Mouse (Mus musculus): ENCODE data around the gene Slx4ip. TPM values are rescaled to one million over a fixed set of nuclear protein-coding genes. Genes with fewer than 3 reads are reported as not detected.

Gene Slx4ip
- polyA plus RNA-seq, 1 experiment from 2014 or later = 5.6 TPM

DNA sequence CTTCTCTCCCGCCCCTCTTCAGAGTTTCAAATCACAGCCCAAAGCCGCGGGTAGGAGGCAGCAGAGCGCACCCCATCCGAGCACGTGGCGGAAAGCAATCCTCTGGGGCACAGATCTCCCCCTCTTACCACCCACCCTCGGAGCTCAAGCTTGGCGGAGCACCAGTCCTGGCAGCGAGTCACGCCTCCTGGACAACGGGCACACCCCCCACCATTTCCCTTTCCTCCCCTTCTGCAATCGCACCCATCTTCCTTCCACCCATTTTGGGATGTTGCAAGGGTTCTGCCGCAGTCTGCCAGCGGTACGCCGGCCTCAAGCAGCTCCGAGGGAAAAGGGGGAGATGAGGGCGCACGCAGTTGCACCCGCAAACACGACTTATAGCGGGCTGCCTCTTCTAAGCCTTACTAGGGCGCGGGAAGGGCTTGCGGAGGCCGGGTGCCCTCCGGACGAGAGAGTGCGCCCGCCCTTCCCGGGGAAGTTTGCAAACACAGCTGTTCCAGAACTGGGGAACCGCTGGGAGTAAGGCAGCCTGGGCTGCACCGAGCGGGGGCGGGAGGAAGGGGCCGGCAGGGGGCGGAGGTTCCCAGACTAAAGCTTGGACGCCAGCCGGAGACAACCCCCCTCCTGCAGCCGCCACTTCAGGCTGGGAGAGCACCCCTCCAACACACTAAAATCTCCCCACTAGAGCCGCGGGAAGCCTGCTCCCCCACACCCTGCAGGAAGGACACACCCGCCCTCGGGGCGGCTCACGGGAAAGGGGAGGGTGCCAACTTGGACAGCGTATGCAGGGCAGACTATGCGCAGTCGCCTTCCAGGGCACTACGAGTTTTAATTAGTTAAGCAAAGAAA lies 223.5 kb downstream of the Slx4ip start:
- H3K4me1 ChIP-seq (ENCODE audit: control insufficient read depth, insufficient read depth, low read length) = peaks cover 25% of the 10 kb centered on the region

DNA sequence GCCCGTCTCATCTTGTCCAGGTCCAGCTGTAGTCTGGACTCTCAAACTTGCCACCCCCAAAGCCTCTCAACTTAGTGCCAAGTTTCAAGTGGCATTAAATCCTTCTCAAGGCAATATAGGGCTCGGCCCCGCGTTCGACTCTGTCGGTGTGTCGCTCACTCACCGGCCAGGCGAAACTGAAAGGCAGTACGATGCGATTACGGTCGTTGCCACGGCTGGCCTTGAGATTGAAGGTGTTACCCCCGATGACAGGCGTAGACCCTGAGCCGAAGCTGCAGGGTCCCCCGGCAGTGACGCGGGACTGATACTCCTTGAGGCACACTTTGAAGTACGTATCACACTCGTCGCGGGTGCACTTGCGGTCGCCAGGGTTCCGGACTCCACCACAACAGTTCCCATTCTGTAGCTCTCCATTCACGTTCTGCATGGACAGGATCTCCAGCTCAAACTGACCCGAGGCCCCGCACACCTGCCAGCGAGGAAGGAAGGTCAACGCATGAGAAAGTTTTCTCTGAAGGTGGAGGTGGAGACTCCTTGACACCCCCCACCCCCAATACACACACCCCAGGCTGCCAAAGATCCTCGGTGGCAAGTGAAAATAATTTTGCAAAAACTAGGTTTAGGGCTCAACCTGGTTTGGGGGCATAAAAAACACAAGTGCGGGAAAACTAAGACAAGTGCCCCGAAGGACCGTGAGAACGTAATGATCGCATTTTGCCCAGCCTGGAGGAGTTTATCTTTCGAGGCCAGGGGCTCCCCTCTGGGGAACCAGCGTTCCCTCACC lies 224.4 kb downstream of the Slx4ip start:
- no peak for ATAC-seq (ENCODE audit: insufficient read depth, low FRiP score)
- Histone ChIP-seq H3K36me3 (ENCODE audit: control insufficient read depth, insufficient read depth, low read length) (no peaks in the 10 kb centered on the region), H3K27ac (ENCODE audit: low read length) (peak overlapping the region; percentile 99), H3K4me1 (ENCODE audit: control insufficient read depth, insufficient read depth, low read length) (peaks cover 16% of the 10 kb centered on the region), H3K4me3 (replicated peaks; ENCODE audit: low read length) (peak overlapping the region; percentile 70), H3K9me3 (replicated peaks; ENCODE audit: control insufficient read depth, low read length) (no peaks in the 10 kb centered on the region), H3K4me2 (ENCODE audit: low read depth, low read length) (peak overlapping the region; percentile 75), H3K27me3 (ENCODE audit: control insufficient read depth, insufficient read depth, low read length) (no peaks in the 10 kb centered on the region), H3K9ac (ENCODE audit: low read length) (peak overlapping the region; percentile 86)
- under 1% methylated on average over 40 of the region's 40 CpGs for WGBS

More for the DNA sequence above, 223.5 kb downstream of the Slx4ip start:
- no peaks in the 10 kb centered on the region for H3K27me3 ChIP-seq (ENCODE audit: control insufficient read depth, insufficient read depth, low read length)
- WGBS = under 1% methylated on average over 47 of the region's 51 CpGs
- H3K9me3 ChIP-seq (replicated peaks; ENCODE audit: control insufficient read depth, low read length) = no peaks in the 10 kb centered on the region
- peak overlapping the region; percentile 70 for H3K4me3 ChIP-seq (replicated peaks; ENCODE audit: low read length)
- peak overlapping the region; percentile 75 for H3K4me2 ChIP-seq (ENCODE audit: low read depth, low read length)
- H3K36me3 ChIP-seq (ENCODE audit: control insufficient read depth, insufficient read depth, low read length) = no peaks in the 10 kb centered on the region
- H3K9ac ChIP-seq (ENCODE audit: low read length) = peak overlapping the region; percentile 86
- peak; percentile 54 for ATAC-seq (ENCODE audit: insufficient read depth, low FRiP score)
- peak overlapping the region; percentile 99 for H3K27ac ChIP-seq (ENCODE audit: low read length)

DNA sequence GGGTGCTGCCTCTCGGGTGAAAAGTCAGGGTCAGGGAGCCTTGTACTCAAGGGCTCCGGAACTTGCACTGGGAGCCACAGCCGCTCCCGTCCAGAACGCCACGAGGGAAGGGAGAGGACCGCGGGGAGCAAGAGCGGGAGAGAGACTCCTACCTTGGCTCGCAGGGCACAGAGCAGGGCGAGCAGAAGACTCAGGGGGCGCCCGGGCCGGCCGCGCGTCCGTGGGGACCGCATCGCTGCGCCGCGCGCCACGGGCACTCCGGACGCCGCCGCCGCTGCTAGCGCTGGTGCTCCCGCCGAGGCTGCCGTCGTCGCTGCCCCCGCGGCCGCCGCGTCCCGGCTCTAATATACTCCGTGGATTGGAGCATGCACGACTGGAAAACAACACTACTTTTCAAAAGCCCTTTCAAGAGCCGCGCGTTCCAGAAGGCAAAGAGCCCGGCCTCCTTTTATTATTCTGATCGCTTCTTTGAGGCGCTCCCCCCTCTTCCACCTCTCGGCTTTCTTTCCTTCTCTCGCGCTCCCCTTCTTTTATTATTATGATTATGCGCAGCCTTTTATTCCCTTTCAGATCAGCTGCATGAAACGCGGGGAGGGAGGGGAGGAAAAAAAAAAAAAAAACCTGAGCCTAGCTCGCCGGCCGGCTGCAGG lies 225.1 kb downstream of the Slx4ip start, which contains the start of gene Jag1:
TSS of gene Jag1 (minus strand) at position 620 of the 650 bp plus-strand sequence.
- H3K9ac ChIP-seq (ENCODE audit: low read length) = peak within 1 kb of the TSS; percentile 94
- ATAC-seq (ENCODE audit: insufficient read depth, low FRiP score) = no peak
- peak within 1 kb of the TSS; percentile 75 for H3K4me2 ChIP-seq (ENCODE audit: low read depth, low read length)
- no peaks in the 10 kb centered on the region for H3K9me3 ChIP-seq (replicated peaks; ENCODE audit: control insufficient read depth, low read length)
- no peaks in the 10 kb centered on the region for H3K36me3 ChIP-seq (ENCODE audit: control insufficient read depth, insufficient read depth, low read length)
- under 1% methylated on average over 59 of the region's 59 CpGs for WGBS
- no peaks in the 10 kb centered on the region for H3K27me3 ChIP-seq (ENCODE audit: control insufficient read depth, insufficient read depth, low read length)
- peak within 1 kb of the TSS; percentile 99 for H3K27ac ChIP-seq (ENCODE audit: low read length)
- peaks cover 10% of the 10 kb centered on the region for H3K4me1 ChIP-seq (ENCODE audit: control insufficient read depth, insufficient read depth, low read length)
- H3K4me3 ChIP-seq (replicated peaks; ENCODE audit: low read length) = peak within 1 kb of the TSS; percentile 70

DNA sequence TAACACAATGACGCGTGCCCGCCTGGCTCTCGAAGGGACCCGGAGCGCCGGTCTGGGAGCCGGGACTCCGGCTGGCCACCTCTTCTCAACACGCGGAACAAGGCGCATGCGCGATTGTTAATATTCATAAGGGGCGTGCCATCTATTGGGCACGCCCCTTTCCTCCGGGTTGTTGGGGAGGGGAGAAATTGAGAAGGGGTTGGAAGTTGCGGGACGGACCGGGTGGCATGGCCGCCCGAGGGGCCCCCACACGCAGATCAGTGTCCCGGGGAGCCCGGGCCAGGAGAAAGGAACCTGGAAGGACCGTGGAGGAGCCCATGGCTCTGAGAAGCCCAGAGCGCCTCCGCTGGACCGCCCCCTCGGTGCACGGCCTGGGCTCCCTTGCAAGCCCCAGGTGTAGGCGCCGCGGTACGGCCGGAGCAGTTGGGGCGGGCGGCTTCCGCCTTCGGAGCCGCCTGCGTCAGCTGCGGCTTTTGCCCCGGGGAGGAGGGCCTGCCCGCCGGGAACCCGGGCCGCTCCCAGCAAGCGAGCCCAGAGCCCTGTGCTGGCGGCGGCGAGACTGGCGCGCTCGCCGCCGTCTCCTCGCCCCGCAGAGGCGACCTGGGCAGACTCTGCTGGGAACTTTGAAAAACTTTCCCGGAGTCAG lies 225.8 kb downstream of the Slx4ip start:
- Histone ChIP-seq H3K4me1 (ENCODE audit: control insufficient read depth, insufficient read depth, low read length) (peaks cover 4% of the 10 kb centered on the region; the same call in 1 of the 2 replicates), H3K9ac (ENCODE audit: low read length) (peak overlapping the region; percentile 94), H3K27ac (ENCODE audit: low read length) (peak overlapping the region; percentile 99), H3K4me3 (replicated peaks; ENCODE audit: low read length) (peak overlapping the region; percentile 70), H3K36me3 (ENCODE audit: control insufficient read depth, insufficient read depth, low read length) (no peaks in the 10 kb centered on the region), H3K4me2 (ENCODE audit: low read depth, low read length) (peak overlapping the region; percentile 75), H3K27me3 (ENCODE audit: control insufficient read depth, insufficient read depth, low read length) (no peaks in the 10 kb centered on the region), H3K9me3 (replicated peaks; ENCODE audit: control insufficient read depth, low read length) (no peaks in the 10 kb centered on the region)
- under 1% methylated on average over 61 of the region's 61 CpGs for WGBS
- peak; percentile 85 for ATAC-seq (ENCODE audit: insufficient read depth, low FRiP score)

DNA sequence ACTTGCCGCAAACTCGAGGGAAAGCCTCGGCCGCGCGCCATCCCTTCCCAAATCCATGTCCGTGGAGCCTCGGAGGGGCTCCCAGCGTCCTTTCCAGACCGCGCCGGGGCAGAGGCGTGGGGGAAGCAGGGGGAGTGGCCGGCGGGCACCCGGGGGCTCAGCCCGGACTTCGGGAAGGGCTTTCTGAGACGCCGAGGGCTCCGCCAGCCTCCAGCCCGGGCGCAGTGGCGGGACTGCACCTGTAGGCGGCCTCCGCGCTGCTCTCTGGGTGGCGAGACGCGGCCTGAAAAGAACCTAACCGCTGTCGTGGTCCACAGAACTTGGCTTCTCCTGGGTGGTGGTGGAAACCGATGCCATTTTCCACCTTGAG lies 226.3 kb downstream of the Slx4ip start:
- Histone ChIP-seq H3K4me2 (ENCODE audit: low read depth, low read length) (peak overlapping the region; percentile 75), H3K36me3 (ENCODE audit: control insufficient read depth, insufficient read depth, low read length) (no peaks in the 10 kb centered on the region), H3K9ac (ENCODE audit: low read length) (peak overlapping the region; percentile 94), H3K27me3 (ENCODE audit: control insufficient read depth, insufficient read depth, low read length) (no peaks in the 10 kb centered on the region), H3K27ac (ENCODE audit: low read length) (peak overlapping the region; percentile 99), H3K4me3 (replicated peaks; ENCODE audit: low read length) (peak overlapping the region; percentile 70), H3K9me3 (replicated peaks; ENCODE audit: control insufficient read depth, low read length) (no peaks in the 10 kb centered on the region), H3K4me1 (ENCODE audit: control insufficient read depth, insufficient read depth, low read length) (0 out of 2 replicates have a peak, but pooled peaks cover 4% of the 10 kb centered on the region)
- ATAC-seq (ENCODE audit: insufficient read depth, low FRiP score) = peak; percentile 65
- WGBS = under 1% methylated on average over 33 of the region's 33 CpGs

Other genes starting within 250 kb of the Slx4ip start
- 11.3 and 12.3 TPM in 2 replicates for gene Snap25, start 177.8 kb upstream of the Slx4ip start, polyA plus RNA-seq (2015; fragmentation: Nextera tagmentation; extraction: Ambion mirVana)
- gene AL731706.2, start 5.5 kb upstream of the Slx4ip start, polyA plus RNA-seq (2015; fragmentation: Nextera tagmentation; extraction: Ambion mirVana) = 26.9 and 53.9 TPM in 2 replicates
- 24.7 and 32.6 TPM in 2 replicates for gene AL731706.1, start 171 bp downstream of the Slx4ip start, polyA plus RNA-seq (2015; fragmentation: Nextera tagmentation; extraction: Ambion mirVana)
- gene Mkks, start 171 bp downstream of the Slx4ip start, polyA plus RNA-seq (2015; fragmentation: Nextera tagmentation; extraction: Ambion mirVana) = 13.7 and 18.7 TPM in 2 replicates
- gene Jag1, start 225.4 kb downstream of the Slx4ip start, polyA plus RNA-seq (2015; fragmentation: Nextera tagmentation; extraction: Ambion mirVana) = 10.9 and 12.0 TPM in 2 replicates

All from stomach, embryonic 16.5 days (tissue).